Mouse (Mus musculus) spleen, postnatal 10 days (tissue): ENCODE results near the gene Krtap10-4.
"Not testable (repeated sequence)": the region's sequence is repeated elsewhere in the genome, so short reads cannot be mapped to it uniquely, and the experiment has no call there.

Experiments
- DNase-seq, 2 experiments: peaks; one replicate each; pipeline ENCODE4 v3.0.0; 2021 to 2022; ENCODE audit warnings: low spot score in 2 of 2

Krtap10-4 gene

DNA sequence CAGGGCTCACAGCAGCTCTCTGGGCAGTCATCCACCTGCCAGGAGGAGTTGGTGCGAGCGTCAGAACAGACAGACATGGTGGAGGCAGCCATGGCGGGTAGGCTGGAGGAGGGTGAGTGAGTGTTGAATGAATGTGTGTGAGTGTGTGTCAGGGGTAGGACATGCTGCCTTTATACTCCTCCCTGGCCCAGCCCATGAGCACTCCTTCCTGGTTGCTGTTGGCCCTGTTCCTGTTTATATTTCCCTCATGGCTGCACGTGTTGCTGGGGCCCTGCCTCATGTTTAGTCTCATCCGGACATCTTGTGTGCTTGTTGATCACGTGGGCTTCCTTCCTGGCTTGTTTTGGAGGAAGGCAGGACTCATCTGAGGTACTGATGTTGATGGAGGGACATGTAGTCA is at the start of gene Krtap10-4:
Gene Krtap10-4 (minus strand): TSS at position 145 of the 400 bp plus-strand sequence.
- DNase-seq = no peak

GRCm38 (mm10) chr10:77869651-77870050 is 42.8 kb upstream of the Krtap10-4 start:
- DNase-seq = no peak

- no peak for DNase-seq
Measured at GRCm38 (mm10) chr10:77867546-77867945, 40.7 kb upstream of the Krtap10-4 start.

DNA sequence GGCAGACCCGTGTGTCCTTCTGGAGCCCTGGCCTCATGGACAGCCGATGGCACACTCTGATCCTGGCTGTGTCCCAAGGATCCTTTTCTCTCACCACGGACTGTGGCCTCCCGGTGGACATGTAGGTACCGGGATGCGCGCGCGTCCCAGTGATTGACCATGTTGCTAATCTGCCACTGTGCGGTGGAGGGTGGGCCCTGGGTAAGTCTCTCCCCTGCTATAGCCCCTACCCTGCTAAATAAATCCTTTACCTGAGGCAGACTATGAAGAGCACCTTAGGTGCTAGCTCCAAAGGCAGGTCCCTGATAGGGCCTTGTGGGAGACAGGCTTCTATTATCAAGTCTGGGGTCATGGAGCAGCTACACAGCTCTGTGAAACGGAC is 37.9 kb upstream of the Krtap10-4 start:
- no peak for DNase-seq

- peak in 1 of 2 experiments; percentile 47 for DNase-seq
Measured at GRCm38 (mm10) chr10:77864067-77864761, 37.3 kb upstream of the Krtap10-4 start.

DNA sequence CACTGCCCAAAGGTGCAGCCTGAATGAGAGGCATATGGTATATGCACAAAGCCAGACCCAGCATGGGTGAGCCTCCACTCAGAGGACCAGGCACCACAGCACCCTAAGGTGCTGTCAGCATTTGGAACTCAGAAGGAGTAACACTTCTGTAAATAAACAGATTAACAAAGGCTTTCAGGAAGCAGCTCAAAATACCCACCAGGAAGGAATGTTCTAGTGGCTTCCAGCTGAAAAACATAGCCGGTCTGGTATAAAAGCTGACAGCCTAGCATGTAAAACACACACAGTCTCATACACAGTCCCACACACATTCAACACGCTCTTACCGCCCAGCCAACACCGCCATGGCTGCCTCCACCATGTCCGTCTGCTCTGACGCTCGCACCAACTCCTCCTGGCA is 34.8 kb upstream of the Krtap10-4 start, which contains the start of gene Gm3285:
Gene Gm3285 (plus strand): TSS at position 301 of the 400 bp plus-strand sequence.
- DNase-seq = no peak

DNA sequence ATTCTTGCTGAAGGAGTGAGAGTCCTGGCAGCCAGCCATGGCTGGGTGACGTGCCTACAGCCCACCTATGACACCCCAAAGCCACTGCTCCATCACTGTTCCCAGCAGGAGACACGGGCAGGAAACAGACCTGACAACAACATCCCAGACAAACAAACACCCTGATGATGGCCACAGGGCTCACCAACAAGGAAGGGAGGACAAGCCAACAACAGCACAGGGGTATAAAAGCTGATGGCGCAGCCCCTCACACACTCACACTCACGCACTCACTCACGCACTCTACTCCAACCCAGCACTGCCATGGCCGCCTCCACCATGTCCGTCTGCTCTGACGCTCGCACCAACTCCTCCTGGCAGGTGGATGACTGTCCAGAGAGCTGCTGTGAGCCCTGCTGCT is 25.7 kb upstream of the Krtap10-4 start, which contains the start of gene Gm10318:
Gene Gm10318 (plus strand): TSS at position 301 of the 400 bp plus-strand sequence.
- no peak for DNase-seq

- no peak for DNase-seq
Measured at GRCm38 (mm10) chr10:77847538-77847937, 20.6 kb upstream of the Krtap10-4 start.

DNA sequence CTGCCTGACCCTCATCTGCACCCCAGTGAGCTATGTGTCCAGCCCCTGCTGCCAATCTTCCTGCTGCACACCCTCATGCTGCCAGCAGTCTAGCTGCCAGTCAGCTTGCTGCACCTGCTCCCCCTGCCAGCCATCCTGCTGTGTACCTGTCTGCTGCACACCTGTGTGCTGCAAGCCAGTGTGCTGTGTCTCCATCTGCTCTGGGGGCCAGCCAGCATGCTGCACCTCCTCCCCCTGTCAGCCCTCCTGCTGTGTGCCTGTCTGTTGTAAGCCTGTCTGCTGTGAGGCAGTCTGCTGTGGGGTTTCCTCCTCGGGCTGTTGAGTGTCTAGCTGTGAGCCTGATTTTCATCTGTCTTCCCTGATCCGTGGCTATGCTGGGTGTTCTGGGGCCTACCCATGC is 20.1 kb upstream of the Krtap10-4 start:
- DNase-seq = no peak

- no peak for DNase-seq
Measured at GRCm38 (mm10) chr10:77846503-77846902, 19.6 kb upstream of the Krtap10-4 start, which contains the start of gene Gm36176. Gm36176 (plus strand) TSS chr10:77846803.

GRCm38 (mm10) chr10:77839006-77839405 is 12.1 kb upstream of the Krtap10-4 start:
- no peak for DNase-seq

GRCm38 (mm10) chr10:77835647-77836046 is 8.8 kb upstream of the Krtap10-4 start, which contains the start of gene Krtap10-10:
Krtap10-10 (plus strand) TSS chr10:77835947.
- no peak for DNase-seq

- no peak for DNase-seq
Measured at GRCm38 (mm10) chr10:77819203-77819602, 7.7 kb downstream of the Krtap10-4 start.

- DNase-seq = no peak
Measured at GRCm38 (mm10) chr10:77818523-77818922, 8.4 kb downstream of the Krtap10-4 start.

DNA sequence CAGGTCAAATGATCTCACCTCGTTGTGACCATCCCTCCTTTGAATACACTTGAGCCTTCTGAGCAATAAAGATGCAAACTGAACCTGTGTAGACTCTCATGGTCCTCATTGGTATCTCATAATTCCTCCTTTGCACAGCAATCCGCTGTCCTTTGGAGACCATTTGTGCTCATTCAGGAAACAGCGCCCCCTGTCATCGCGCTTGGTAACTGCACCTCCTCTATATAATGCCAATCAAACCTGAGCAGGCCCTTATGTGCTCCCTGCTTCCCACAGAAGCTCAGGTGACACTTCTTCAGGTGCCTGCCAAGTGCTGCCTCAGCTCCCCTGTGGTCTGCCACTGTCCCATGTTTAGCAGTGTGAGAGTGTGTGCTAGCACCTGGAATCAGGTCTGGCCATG is 11.4 kb downstream of the Krtap10-4 start:
- peak; percentile 14 to 50 for DNase-seq

DNA sequence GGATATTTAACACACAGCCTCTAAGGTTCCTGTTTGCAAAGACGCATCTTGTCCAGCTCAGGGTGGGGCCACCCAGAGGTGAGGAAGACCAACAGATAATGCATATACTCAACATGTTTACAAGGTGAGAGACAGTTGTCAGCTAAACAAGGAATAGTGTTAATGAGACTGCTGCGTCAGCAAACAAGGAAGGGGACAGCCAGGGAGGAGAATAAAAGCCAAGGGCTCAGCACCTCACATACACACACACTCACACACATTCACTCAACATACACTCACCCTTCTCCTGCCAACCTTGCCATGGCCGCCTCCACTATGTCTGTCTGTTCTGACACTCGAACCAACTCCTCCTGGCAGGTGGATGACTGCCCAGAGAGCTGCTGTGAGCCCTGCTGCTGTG is 12.5 kb downstream of the Krtap10-4 start, which contains the start of gene Gm2696:
Gene Gm2696 (plus strand): TSS at position 301 of the 400 bp plus-strand sequence.
- DNase-seq = no peak

- no peak for DNase-seq
Measured at GRCm38 (mm10) chr10:77811743-77812142, 15.2 kb downstream of the Krtap10-4 start, which contains the start of gene Gm9507. Gm9507 (minus strand) TSS chr10:77811843.

DNA sequence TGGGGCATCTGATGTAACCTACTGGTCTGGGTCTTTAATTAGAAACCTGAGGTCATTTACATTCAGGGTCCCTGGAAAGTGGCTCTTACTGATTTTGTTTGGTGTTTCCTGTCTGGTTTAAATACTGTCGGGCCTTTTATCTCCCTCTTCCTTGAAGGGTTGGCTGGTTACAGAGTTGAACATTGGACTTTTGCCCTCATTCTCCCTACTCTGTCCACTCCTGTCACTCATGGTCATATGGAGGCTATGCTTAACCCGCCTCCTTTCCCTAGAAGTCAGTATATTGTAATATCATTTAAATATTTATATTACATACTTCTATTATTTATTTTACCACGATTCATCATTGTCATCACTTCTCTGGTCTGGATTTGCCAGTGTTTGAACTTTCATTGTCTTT is 22.8 kb downstream of the Krtap10-4 start:
- no peak for DNase-seq

- DNase-seq = no peak
Measured at GRCm38 (mm10) chr10:77798921-77799508, 27.9 kb downstream of the Krtap10-4 start, which contains the start of gene Gm19668. Gm19668 (minus strand) TSS chr10:77799133.

GRCm38 (mm10) chr10:77798164-77798920 is 28.6 kb downstream of the Krtap10-4 start:
- DNase-seq = not testable (repeated sequence)

GRCm38 (mm10) chr10:77797677-77798076 is 29.2 kb downstream of the Krtap10-4 start:
- DNase-seq = no peak

- DNase-seq = no peak
Measured at GRCm38 (mm10) chr10:77794976-77795375, 31.9 kb downstream of the Krtap10-4 start, which contains the start of gene Gm9639. Gm9639 (minus strand) TSS chr10:77795076.
